Mouse (Mus musculus): Measurements from ENCODE around the gene Vmn1r21. TPM values are rescaled to one million over a fixed set of nuclear protein-coding genes. Genes with fewer than 3 reads are reported as not detected.

The Vmn1r21 gene
- polyA plus RNA-seq, 1 experiment from 2014 or later, result not detected

GRCm38 (mm10) chr6:57811748-57812730 is 38.1 kb downstream of the Vmn1r21 start:
- 90% methylated on average over 3 of the region's 3 CpGs for WGBS
- H3K4me2 ChIP-seq, result no peak overlapping the region
- H3K4me3 ChIP-seq (replicated peaks), result no peak overlapping the region
- H3K9ac ChIP-seq (replicated peaks), result no peak overlapping the region
- no peak for ATAC-seq (ENCODE audit: low FRiP score)
- H3K36me3 ChIP-seq, result peaks cover 9% of the 10 kb centered on the region
- no peak overlapping the region for H3K27ac ChIP-seq (replicated peaks)
- no peaks in the 10 kb centered on the region for H3K4me1 ChIP-seq
- H3K9me3 ChIP-seq (replicated peaks), result 0 out of 2 replicates have a peak, but pooled peaks cover 4% of the 10 kb centered on the region
- no peaks in the 10 kb centered on the region for H3K27me3 ChIP-seq (replicated peaks)

DNA sequence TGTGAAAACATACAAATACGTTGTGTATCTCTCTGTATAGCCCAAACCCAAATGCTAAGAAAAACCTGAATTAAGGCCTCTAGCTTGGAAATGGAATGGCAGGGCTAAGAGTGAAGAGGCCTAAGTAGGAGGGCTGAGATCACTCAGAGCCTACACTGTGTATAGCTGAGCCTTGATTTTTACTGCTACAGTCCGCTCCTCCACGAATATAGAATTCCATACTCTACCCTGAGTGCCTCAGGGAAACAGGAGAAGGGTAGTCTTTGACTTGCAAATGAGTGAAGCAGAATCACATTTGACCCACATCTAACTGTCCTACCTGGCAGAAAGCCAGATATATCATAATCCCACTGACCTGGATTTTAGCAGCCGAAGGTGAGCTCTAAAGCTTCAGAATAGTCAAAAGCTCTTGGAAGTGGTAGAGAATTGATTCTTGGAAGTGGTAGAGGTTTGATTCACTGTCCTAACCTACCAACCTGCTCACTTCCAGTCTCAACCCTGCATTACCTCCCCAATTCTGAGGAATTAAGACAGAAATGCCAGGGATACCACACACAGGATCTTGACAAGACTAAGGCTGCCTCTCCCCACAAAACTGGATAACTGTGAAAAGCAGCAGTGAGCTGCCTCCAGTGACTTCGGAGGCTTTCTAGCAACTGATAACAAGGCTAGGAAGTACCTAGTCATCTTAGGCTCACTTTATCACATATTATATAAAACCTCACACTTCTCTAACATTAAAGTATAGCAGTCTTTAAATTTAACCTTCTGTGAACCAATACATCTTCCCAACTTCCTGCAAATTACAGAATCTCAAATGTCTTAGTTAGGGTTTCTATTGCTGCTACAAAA is 44.7 kb downstream of the Vmn1r21 start:
- no peaks in the 10 kb centered on the region for H3K4me1 ChIP-seq
- peaks cover 16% of the 10 kb centered on the region for H3K36me3 ChIP-seq
- H3K27me3 ChIP-seq (replicated peaks), result no peaks in the 10 kb centered on the region
- H3K4me3 ChIP-seq (replicated peaks), result no peak overlapping the region
- WGBS, result 90% methylated on average over 5 of the region's 5 CpGs
- no peak overlapping the region for H3K4me2 ChIP-seq
- 0 out of 2 replicates have a peak, but pooled peaks cover 4% of the 10 kb centered on the region for H3K9me3 ChIP-seq (replicated peaks)
- H3K9ac ChIP-seq (replicated peaks), result no peak overlapping the region
- no peak for ATAC-seq (ENCODE audit: low FRiP score)
- no peak overlapping the region for H3K27ac ChIP-seq (replicated peaks)

DNA sequence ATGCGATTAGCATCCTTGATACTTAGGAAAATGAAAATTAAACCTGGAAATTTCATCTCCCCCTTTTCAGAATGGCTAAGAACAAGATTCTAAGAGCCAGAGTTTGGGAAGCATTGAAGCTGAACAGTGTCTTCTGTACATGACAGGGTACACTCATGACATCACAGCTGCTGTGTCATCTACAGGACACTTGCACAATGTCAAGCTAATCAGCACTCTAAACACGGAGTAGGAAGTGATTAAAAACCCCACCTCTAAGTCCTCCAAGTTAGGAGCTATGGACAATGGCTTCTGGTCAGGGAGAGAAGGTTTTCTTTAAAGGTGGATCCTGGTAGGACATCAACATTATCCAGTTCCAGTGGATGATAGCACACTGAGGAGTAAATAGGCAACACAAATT is 47.0 kb downstream of the Vmn1r21 start:
- WGBS, result 94% methylated on average over 2 of the region's 2 CpGs
- H3K9ac ChIP-seq (replicated peaks), result no peak overlapping the region
- no peak overlapping the region for H3K27ac ChIP-seq (replicated peaks)
- H3K27me3 ChIP-seq (replicated peaks), result no peaks in the 10 kb centered on the region
- peaks cover 10% of the 10 kb centered on the region; the same call in 1 of the 2 replicates for H3K36me3 ChIP-seq
- H3K9me3 ChIP-seq (replicated peaks), result no peaks in the 10 kb centered on the region
- H3K4me2 ChIP-seq, result no peak overlapping the region
- ATAC-seq (ENCODE audit: low FRiP score), result no peak
- H3K4me1 ChIP-seq, result no peaks in the 10 kb centered on the region
- no peak overlapping the region for H3K4me3 ChIP-seq (replicated peaks)

DNA sequence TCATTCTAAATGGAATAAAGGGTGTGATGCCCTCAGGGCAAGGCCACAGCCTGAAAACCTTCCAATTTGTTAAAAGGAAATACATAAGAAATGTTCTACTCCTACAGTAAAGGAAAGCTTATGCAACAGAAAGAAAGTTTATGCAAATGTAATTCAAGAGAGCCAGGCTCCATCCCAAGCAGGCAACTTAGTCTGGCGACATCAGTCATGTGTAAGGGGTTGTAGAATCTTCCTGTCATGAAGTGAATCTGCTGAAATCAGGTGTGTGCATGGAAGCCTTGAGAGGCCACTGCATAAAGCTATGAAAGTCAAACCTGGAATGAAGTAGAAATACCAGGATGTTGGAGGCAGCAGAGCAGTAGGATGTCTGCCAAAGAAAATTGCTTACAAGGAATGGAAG is 51.2 kb downstream of the Vmn1r21 start:
- H3K4me2 ChIP-seq, result no peak overlapping the region
- 90% methylated on average over 1 of the region's 1 CpGs for WGBS
- H3K4me1 ChIP-seq, result no peaks in the 10 kb centered on the region
- H3K4me3 ChIP-seq (replicated peaks), result no peak overlapping the region
- H3K27me3 ChIP-seq (replicated peaks), result no peaks in the 10 kb centered on the region
- H3K36me3 ChIP-seq, result 0 out of 2 replicates have a peak, but pooled peaks cover 2% of the 10 kb centered on the region
- no peaks in the 10 kb centered on the region for H3K9me3 ChIP-seq (replicated peaks)
- H3K9ac ChIP-seq (replicated peaks), result no peak overlapping the region
- ATAC-seq (ENCODE audit: low FRiP score), result no peak
- H3K27ac ChIP-seq (replicated peaks), result no peak overlapping the region

DNA sequence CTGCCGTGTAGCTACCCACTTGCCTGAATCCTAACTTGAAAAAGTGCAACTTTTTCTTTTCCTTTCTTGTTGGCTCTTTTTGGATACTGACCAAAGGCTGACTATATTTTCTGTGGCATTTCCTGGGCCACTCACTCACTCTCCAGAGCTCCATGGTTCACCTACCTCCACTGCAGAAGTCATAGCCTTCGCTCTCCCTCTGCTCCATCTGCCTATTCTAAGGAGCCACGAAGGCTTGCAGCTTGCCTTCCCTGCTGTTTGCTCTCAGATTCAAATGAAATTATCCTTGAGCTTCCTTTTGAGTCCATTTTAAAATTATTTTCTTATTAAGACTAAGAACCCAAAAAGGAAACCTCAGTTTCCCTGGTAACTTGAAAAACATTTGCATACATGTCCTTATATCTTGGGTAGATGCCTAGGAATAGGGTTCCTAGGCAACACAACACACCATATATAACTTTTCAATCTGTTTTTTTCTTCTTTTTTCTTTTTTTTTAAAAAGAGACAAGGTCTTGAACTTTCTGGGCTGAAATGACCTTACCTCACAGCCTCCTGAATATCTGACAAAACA is 53.2 kb downstream of the Vmn1r21 start:
- Histone ChIP-seq H3K27ac (replicated peaks) (no peak overlapping the region), H3K4me1 (no peaks in the 10 kb centered on the region), H3K4me2 (no peak overlapping the region), H3K9me3 (replicated peaks) (no peaks in the 10 kb centered on the region), H3K27me3 (replicated peaks) (no peaks in the 10 kb centered on the region), H3K4me3 (replicated peaks) (no peak overlapping the region), H3K9ac (replicated peaks) (no peak overlapping the region), H3K36me3 (0 out of 2 replicates have a peak, but pooled peaks cover 2% of the 10 kb centered on the region)
- WGBS, result 88% methylated on average over 3 of the region's 3 CpGs
- no peak for ATAC-seq (ENCODE audit: low FRiP score)

GRCm38 (mm10) chr6:57795835-57796234 is 54.3 kb downstream of the Vmn1r21 start:
- Histone ChIP-seq H3K4me2 (no peak overlapping the region), H3K4me3 (replicated peaks) (no peak overlapping the region), H3K36me3 (no peaks in the 10 kb centered on the region), H3K9ac (replicated peaks) (no peak overlapping the region), H3K27me3 (replicated peaks) (no peaks in the 10 kb centered on the region), H3K9me3 (replicated peaks) (no peaks in the 10 kb centered on the region), H3K27ac (replicated peaks) (no peak overlapping the region), H3K4me1 (no peaks in the 10 kb centered on the region)
- no peak for ATAC-seq (ENCODE audit: low FRiP score)
- WGBS, result 82% methylated on average over 3 of the region's 3 CpGs

Other genes with a start within 250 kb of the Vmn1r21 start
- gene Pyurf, start 158.3 kb downstream of the Vmn1r21 start, polyA plus RNA-seq (2015; fragmentation: Nextera tagmentation; extraction: Ambion mirVana), result 18.4 and 18.9 TPM in 2 replicates
- 72.0 and 80.2 TPM in 2 replicates for gene Lancl2, start 147.8 kb downstream of the Vmn1r21 start, polyA plus RNA-seq (2015; fragmentation: Nextera tagmentation; extraction: Ambion mirVana)
- 170 and 197 TPM in 2 replicates for gene Vopp1, start 25.2 kb downstream of the Vmn1r21 start, polyA plus RNA-seq (2015; fragmentation: Nextera tagmentation; extraction: Ambion mirVana)
- gene Vmn1r22, start 57.7 kb upstream of the Vmn1r21 start, polyA plus RNA-seq (2015; fragmentation: Nextera tagmentation; extraction: Ambion mirVana), result not detected in 2 replicates
- not detected in 2 replicates for gene Vmn1r23, start 76.5 kb upstream of the Vmn1r21 start, polyA plus RNA-seq (2015; fragmentation: Nextera tagmentation; extraction: Ambion mirVana)
- not detected in 2 replicates for gene Vmn1r24, start 111.2 kb upstream of the Vmn1r21 start, polyA plus RNA-seq (2015; fragmentation: Nextera tagmentation; extraction: Ambion mirVana)
- not detected in 2 replicates for gene Vmn1r25, start 130.5 kb upstream of the Vmn1r21 start, polyA plus RNA-seq (2015; fragmentation: Nextera tagmentation; extraction: Ambion mirVana)
- gene Vmn1r26, start 164.8 kb upstream of the Vmn1r21 start, polyA plus RNA-seq (2015; fragmentation: Nextera tagmentation; extraction: Ambion mirVana), result not detected in 2 replicates

Data from neural tube, embryonic 15.5 days (tissue).